Mouse (Mus musculus) layer of hippocampus, adult 11-12 months (tissue): ENCODE measurements around the gene Raet1e.
A peak's percentile ranks its signal among the peaks of the same experiment; 100 is the strongest.
"Not testable (repeated sequence)": the region's sequence is repeated elsewhere in the genome, so short reads cannot be mapped to it uniquely, and the experiment has no call there.

Experiments used
- DNase-seq: peaks from one replicate; pipeline ENCODE4 v3.0.0; 2022; ENCODE audit warnings: low spot score

Gene Raet1e

DNA sequence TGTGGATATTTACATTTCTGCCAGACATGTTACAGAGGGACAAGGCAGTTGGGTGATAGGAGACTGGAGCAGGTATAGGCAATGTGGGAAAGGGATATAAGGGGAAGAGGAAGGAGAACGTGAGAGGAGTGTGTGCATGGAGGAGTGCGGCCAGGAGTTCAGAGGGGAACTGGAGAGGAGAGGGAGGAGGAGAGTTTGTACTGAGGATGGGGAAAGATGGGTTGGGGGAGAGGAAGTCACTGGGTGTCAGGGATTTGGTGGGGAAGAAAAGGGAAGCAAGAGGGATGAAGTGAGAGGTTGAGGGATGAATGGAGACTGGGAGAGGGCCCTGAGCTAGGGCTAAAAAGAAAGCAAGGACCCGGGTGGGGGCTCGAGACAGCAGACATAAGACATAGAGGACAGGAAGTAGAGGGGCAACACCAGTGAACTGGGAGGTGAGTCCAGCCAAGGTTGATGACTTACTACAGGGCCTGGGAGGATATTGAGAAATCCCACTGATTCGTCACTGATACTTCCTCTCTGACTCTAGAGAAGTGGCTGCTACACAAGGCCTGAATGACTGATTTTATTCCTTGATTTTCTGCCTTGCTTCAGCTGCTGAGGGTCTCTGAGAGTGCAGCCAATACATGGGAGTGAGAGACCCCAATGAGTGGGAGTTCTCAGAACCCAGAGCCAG lies 7.1 kb downstream of the Raet1e start:
- DNase-seq = not testable (repeated sequence)

DNA sequence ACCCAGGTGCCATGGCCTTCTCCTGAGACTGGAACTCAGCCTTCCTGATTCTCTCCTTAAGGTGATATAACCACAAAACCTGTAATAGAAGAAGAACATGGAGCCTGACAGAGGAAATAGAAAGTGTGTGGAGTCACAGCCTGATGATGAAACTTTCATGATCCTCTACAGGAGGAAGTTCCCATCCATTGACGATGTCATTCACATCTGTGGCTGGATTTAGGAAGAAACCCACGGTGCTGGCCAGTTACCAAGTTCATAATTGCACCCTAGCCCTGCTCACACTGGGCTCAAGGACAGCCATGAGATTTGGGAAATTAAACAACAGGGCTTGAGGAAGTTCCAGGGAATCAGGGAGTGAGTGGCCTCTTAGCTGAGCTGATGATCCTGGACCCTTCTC lies 7.7 kb downstream of the Raet1e start:
- DNase-seq = not testable (repeated sequence)

DNA sequence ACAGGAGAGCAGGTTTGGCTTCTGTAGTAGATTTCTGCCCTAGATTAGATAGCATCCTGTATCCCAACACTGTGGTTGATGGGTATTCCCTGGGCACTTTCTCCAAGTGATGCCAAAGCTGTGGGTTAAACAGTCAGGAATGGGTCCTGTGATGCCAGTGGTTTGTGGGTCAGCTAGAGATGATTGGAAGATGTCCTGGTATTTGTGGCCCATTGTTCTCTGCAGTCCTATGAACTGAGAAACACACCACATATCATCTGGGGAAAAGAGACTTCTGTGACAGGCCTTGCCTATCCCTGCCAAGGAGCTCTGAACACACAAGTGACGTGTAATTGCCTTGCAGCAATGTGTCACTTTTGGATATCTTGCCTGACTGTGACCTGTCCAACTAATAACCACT lies 8.7 kb downstream of the Raet1e start:
- not testable (repeated sequence) for DNase-seq

DNA sequence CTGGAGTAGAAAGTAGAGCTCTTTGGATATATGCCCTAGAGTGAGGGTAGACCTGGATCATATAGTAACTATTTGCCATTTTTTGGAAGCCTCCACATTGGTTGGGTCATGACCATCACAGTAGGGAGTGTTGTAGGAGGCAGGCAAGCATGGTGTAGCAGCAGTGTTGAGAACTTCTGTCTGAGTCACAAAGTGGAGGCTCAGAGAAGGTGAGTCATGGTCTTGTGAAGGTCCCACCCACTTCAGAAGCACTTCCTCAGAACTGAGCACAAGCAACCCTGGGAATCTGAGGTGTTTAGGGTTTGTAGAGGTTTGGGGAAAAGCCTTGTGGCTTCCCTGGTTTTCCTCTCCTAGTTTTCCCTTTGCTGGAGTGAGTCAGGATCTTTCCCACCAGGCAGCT lies 10.7 kb downstream of the Raet1e start:
- DNase-seq = not testable (repeated sequence)

DNA sequence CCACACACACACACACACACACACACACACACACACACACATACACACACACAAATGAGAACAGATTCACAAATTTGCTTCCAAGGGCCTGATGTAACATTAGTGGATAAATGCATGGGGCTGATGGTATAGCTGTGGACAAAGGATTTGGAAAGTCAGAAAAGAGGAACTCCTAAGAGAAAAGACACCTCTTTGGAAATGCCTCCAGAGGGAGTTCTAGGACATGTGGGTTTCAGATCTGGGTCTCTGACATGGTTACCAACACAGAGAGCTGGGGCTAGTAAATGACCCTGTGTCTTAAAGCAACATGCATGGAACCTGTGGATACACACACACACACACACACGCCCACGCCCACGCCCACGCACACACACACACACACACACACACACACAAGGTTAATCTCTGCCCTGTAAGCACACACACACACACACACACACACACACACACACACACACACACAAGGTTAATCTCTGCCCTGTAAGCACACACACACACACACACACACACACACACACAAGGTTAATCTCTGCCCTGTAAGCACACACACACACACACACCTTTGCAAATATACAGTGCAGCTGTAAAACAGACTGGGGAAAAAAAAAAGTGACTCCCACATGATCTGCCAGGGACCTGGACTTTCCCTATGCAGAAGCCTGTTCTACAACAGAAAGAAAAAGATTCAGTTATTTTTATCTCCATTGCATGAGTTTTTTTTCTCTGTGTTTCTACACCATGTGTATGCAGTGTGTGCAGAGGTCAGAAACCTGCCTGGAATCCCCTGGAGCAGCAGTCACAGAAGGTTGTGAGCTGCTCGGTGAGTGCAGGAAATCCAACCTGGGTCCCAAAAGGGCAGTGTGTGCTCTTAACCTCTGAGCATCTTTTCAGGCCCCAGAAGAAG lies 14.3 kb downstream of the Raet1e start:
- not testable (repeated sequence) for DNase-seq

DNA sequence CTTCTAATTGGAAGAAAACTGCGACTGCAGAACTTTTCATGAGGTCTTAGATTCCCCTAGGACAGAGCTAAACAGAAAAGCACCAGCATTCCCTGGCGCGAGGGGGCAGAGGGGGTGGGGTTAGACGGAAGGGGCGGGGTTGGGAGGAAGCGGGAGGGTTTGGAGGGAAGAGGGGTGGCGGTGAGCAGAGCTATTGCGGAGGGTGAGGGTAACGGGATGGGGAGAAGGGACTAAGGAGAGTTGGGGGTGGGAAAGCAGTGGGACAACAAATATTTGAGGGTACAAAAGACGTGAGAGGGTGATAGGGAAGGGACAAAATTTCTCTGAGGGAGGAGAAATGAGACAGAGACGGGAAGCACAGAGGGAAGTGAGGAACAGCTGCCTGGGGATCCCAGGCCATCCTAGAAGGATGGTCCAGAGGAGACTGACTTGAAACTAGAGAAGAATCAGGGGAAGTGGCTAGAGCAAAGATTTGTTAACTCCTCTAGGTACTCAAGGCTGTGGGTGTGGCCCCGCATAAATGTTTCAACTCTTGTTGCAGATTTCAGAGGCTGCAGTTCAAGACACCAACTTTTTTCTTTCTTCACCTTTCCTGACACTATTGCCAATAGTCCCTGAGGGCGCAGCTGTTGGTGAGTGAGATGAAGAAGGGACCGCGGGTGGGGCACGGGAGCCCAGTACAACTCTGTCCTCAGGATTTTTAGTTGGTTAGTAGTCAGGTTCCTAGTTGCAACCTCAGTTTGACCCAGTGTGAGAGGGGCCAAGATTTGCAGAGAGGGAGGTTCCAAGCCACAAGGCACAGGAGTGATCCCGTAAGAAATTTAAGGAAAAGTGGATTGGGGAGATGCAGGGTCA lies 15.2 kb downstream of the Raet1e start:
- DNase-seq = not testable (repeated sequence)

DNA sequence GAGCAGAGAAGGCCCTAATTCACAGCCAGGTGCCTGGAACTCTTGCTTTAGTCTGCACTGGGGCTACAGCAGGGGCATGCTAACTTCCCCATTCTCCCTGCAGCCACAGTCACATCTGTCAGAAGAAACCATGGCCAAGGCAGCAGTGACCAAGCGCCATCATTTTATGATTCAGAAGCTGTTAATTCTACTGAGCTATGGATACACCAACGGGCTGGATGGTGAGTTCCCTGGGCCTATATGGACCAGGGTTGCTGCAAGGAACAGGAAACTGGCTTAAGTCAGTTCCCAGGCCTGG lies 15.8 kb downstream of the Raet1e start:
- DNase-seq = not testable (repeated sequence)

DNA sequence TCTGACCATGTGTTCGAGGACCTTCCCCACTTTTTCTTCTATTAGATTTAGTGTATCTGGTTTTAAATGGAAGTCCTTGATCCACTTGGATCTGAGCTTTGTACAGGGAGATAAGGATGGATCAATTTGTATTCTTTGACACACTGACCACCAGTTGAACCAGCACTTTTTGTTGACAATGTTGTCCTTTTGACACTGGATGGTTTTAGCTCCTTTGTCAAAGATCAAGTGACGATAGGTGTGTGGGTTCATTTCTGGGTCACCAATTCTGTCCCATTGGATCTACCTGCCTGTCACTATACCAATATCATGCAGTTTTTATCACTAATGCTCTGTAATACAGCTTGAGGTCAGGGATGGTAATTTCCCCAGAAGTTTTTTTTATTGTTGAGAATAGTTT lies 18.1 kb downstream of the Raet1e start:
- not testable (repeated sequence) for DNase-seq

DNA sequence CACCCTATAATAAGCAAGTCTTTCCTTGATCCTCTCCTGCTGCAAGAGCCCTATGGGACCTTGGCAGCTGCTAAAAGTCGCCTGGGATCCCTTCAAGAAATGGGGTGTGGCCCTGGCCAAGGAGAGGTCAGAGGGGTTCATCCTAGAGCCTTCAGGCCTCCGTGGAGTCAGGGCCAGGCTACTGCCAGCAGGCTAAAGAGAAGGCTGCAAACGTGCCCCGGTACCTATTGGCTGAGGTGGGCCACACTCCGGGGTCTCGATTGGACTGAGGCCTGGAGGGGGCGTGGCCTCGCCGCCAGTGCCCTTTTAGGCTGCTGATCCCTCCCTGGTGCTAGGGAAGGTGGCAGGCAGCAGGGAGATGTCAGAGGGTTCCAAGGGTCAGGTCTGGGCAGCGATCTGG lies 32.7 kb downstream of the Raet1e start:
- DNase-seq = not testable (repeated sequence)

DNA sequence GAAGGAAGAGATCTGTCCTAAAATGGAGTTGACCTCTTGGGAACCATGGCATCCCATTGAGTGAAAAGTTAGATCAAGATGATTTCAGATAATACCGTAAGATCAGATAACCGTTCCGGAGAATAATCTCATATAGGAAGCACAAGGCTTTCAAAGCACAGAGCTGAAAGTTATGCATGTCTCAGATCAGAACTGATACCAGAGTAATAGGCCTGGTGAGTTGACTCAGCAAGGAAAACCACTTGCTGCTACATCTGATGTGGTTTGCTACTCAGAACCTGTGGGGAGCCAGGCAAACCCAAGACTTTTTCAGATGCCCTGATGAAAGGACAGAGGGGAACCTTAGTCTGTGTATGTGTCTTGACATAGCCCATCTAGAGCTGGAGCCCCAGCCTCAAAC lies 43.0 kb downstream of the Raet1e start:
- not testable (repeated sequence) for DNase-seq

DNA sequence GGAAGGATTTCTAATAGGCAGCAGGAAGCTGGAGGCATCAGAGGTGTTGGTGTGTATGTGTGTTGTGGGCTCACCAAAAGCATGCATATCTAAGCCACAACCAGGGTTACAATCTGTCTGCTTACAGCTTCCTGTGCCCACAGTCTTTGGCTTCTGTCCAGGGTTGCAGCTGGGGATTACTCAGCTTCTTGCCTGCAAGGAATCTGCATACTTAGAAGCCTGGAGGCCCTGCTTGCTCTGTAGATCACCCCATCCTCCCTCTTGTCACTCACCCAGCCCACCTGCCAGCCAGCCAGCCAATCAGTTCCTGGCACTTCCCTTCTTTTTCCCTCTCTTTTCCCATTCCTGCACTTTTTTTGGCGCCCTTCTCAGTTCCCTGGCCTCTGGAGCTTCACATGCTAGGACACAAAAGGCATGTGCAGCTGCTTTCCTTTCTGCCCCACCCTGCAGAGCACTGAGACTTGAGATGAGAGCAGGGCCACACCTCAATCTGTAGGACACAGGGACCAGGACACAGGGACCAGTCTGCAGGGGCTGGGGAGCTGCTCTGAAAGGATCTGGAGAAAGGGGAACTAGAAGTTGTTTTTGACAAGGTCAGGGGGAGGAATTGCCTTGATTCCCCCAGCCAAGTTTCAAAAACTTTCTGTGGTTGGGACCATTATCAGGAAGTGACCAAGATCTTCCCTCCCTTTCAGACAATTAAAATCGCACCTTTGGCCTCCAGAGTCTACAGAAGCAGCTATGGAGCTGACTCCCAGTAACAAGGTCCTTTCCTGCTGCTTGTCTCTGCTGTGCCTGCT lies 44.6 kb downstream of the Raet1e start:
- DNase-seq = not testable (repeated sequence)

DNA sequence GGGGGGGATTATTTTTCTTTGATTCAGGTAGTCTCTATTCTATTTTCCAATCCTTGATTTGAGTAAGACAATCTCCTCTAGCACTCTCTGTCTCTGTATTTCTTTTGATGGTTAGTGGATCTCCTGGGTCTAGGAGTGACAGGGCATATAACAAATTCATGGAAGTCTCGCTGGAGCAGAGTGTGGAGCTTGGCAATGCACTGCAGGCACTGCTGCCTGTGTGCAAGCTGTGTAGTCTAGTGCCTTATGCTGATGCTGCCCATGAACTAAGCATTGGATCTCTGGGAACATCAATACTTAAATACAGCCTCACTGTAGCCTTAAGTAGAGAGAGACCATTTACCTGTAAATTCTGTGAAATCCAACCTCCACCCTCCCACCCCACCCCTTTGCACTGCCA lies 48.1 kb downstream of the Raet1e start:
- not testable (repeated sequence) for DNase-seq

DNA sequence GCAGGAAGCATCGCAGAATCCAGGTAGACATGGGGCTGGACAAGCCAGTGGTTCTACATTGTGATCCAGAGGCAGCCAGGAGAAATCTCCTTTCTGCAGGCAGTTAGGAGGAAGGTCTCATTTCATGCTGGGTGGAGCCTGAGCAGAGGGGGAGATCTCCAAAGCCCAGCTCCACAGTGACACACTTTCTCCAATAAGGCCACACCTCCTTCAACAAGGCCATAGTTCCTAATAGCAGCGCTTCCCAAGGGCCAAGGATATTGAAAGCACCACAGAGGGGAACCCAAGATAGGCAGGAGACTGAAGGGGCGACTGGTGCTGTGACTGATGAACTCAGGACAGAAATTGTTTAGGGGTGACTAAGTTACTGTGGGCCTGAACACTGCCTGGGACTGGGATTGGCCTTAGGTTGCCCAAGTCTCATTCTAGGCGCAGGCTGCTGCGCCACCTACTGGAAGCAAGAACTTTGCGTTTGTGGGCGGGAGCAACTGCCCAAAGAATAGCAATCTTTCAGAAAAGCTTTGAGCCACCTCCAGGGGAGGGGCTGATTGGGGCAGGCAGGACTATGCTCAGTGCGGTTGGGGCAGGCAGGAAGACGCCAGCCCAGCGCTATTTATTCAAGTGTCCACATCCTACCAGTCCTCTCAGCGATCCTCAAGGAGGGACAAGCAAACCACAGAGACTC lies 53.8 kb downstream of the Raet1e start:
- peak; percentile 41 for DNase-seq

DNA sequence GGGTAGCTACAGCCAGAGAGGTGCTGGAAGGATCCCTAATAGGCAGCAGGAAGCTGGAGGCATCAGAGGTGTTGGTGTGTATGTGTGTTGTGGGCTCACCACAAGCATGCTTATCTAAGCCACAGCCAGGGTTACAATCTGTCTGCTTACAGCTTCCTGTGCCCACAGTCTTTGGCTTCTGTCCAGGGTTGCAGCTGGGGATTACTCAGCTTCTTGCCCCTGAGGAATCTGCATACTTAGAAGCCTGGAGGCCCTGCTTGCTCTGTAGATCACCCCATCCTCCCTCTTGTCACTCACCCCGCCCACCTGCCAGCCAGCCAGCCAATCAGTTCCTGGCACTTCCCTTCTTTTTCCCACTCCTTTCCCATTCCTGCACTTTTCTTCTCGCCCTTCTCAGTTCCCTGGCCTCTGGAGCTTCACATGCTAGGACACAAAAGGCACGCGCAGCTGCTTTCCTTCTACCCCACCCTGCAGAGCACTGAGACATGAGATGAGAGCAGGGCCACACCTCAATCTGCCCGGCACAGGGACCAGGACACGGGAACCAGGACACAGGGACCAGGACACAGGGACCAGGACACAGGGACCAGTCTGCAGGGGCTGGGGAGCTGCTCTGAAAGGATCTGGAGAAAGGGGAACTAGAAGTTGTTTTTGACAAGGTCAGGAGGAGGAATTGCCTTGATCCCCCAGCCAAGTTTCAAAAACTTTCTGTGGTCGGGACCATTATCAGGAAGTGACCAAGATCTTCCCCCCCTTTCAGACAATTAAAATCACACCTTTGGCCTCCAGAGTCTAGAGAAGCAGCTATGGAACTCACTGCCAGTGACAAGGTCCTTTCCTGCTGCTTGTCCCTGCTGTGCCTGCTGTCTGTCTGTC lies 65.3 kb downstream of the Raet1e start:
- not testable (repeated sequence) for DNase-seq

DNA sequence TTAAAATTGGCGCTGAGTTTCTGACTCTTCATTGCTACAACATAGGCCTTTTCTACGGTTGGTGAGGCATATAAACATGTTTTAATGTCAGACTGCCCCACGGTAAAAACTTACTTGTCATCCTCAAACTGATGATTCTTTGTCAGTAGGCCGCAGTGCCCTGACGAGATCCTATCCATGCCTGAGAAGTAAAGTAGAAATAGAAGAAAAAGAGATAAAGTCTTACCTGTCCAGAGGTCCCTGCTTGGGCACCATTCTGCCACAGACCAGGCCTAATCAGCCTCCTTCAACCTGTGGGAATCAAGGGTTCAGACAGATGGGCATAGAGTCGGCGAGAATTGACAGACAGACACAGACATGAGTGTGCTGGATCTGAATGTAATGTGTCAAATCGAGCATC lies 106.7 kb downstream of the Raet1e start:
- no peak for DNase-seq

DNA sequence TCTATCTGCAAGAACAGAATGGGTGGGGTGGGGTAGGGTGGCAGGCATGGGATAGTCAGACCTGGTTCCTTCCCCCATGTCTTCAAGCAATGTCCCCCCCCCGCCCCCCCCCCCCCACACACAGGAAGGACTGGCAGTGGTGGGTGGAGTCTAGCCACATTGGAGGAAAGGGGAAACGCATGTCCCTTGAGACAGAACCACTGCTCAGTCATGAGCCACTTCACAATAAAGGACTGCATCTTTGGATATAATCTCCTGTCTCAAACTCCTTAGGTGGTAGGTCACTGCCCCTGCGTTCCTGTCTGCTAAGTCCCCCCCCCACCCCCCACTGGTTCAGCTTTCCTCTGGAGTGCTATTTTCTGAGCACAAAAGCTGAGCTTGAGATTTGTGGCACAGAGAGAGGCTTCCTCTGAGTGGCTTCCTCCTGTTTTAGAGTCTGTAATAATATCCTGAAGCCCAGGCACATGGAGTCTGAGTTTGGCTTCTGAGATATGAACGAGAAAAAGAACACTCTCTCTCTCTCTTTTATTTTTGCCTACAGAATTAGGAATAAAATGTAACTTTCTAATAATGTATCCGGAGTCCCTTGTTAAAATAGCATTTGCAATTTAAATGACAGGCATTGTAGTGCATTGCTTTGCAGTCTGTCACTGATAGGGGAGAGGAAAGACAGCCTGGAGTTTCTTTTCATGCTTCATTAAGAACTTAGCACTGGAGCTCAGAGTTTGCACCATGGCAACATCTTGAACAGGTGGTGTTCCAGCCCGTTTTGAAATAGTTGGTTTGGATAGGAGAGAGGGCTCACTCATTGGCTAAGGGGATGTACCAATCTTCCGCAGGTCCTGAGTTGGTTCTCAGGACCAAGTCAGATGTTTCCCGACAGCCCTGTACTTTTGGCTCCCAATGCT lies 112.8 kb downstream of the Raet1e start:
- not testable (repeated sequence) for DNase-seq

DNA sequence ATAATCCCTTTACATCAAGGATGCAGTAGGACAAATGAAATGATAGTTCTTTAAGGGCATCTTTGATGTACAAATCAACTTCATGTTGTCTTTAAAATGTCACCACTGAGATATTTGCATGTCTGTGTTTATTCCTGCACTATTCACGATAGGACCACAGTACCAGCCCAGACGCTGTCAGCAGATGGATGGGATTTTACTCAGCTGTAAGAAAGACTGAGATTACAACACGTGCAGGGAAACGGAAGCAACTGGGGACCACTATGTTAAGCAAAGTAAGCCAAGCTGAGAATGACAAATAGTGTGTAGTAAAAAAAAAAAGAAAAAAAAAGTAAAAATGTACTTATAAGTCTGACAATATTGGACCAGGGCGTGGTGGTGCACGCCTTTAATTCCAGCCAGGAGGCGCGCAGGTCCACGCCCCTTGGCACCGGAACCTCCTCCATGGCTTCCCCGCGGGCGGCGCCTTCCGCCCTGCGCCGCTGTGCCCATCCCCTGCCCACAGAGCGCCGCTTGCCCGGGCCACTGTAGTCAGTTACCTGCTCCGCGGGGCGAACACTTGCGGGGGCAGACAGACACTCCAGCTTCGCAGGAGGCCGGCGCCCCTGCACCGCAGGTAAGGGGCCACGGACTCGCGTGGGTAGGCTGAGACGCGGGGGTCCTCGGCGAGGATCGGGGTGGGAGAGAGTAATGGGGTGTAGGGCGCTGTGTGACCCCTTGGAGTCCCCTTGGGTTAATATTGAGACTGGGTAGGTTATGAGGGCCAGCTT lies 114.7 kb downstream of the Raet1e start:
- DNase-seq = not testable (repeated sequence)

DNA sequence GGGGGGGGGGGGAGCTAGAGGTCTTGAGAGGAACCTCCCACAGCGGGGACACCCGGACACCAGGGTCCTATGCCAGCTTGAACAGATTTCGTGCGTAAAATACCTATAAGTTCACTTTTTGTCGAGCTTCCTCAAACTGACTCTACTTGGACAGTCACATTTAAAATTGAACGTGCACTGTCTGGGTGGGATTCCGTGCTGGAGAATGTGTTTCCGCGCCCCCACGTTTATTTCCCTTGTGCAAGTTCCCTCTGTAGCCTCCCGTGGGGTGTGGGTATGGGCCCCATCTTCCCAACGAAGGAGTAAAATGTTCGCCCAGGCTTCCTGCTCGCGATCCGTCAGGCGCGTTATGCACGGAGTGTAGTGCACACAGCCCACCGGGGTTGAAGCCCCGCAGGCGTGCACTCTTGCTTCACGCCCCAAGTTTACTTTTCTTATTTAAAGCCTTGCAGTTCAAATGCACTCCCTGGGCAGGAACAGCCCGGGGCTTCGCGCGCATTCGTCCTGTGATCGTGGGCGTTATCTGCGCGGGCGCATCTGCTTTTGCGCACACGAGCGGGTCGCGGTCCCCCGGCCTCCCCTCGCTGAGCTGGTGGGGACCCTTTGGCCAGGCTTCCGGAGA lies 115.4 kb downstream of the Raet1e start:
- DNase-seq = no peak
